Mouse (Mus musculus): ENCODE results near the gene Fgfr1op. TPM values are rescaled to one million over a fixed set of nuclear protein-coding genes. Genes with fewer than 3 reads are reported as not detected.

Gene Fgfr1op
- 45.0 TPM for polyA plus RNA-seq (2015; fragmentation: Illumina TruSeq; extraction: RNeasy Lipid Tissue Mini Kit (QIAGEN cat#74804); ENCODE audit: insufficient read depth, low replicate concordance)

GRCm38 (mm10) chr17:8164701-8165607 lies at the start of gene Fgfr1op:
Gene Fgfr1op, plus strand, starts transcription at chr17:8165501.

GRCm38 (mm10) chr17:8147439-8148316 lies 17.6 kb upstream of the Fgfr1op start, which contains the start of the genes Gm49673 and Rnaset2a:
Gene Gm49673, minus strand, starts transcription at chr17:8147788.
Gene Rnaset2a, minus strand, starts transcription at chr17:8148097.

DNA sequence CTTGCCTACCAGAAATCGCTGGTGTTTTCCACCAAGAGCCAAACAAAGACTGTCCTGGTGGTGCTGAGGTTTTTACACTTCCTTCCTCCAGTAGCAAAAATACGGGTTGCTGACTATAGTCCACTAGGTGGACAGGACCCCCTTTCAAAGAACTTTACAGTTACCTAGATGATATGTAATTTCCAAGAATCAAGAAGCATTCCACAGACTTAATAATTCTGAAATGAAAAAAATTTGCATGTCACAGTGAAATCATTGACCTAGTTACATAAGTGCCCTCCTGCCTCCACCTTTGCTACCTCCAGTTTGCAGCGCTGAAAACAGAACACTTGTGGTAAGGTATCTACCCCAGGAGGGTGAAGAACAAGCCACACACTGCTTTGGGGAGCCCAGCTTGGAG lies 70.4 kb downstream of the Fgfr1op start, which contains the start of gene Ccr6:
Gene Ccr6, plus strand, starts transcription at position 301 of the 400 bp plus-strand sequence.

Other genes starting within 250 kb of the Fgfr1op start
- gene Tagap, start 239.5 kb upstream of the Fgfr1op start, polyA plus RNA-seq (2015; fragmentation: Illumina TruSeq; extraction: RNeasy Lipid Tissue Mini Kit (QIAGEN cat#74804); ENCODE audit: insufficient read depth, low replicate concordance), result 47.0 TPM
- gene Rsph3a, start 219.9 kb upstream of the Fgfr1op start, polyA plus RNA-seq (2015; fragmentation: Illumina TruSeq; extraction: RNeasy Lipid Tissue Mini Kit (QIAGEN cat#74804); ENCODE audit: insufficient read depth, low replicate concordance), result 24.1 TPM
- gene Gm49673, start 17.7 kb upstream of the Fgfr1op start, polyA plus RNA-seq (2015; fragmentation: Illumina TruSeq; extraction: RNeasy Lipid Tissue Mini Kit (QIAGEN cat#74804); ENCODE audit: insufficient read depth, low replicate concordance), result 0.46 TPM
- 32.0 TPM for gene Rnaset2a, start 17.4 kb upstream of the Fgfr1op start, polyA plus RNA-seq (2015; fragmentation: Illumina TruSeq; extraction: RNeasy Lipid Tissue Mini Kit (QIAGEN cat#74804); ENCODE audit: insufficient read depth, low replicate concordance)
- 85.7 TPM for gene Ccr6, start 70.5 kb downstream of the Fgfr1op start, polyA plus RNA-seq (2015; fragmentation: Illumina TruSeq; extraction: RNeasy Lipid Tissue Mini Kit (QIAGEN cat#74804); ENCODE audit: insufficient read depth, low replicate concordance)
- gene Mpc1, start 117.4 kb downstream of the Fgfr1op start, polyA plus RNA-seq (2015; fragmentation: Illumina TruSeq; extraction: RNeasy Lipid Tissue Mini Kit (QIAGEN cat#74804); ENCODE audit: insufficient read depth, low replicate concordance), result 152 TPM
- 131 TPM for gene Sft2d1, start 145.6 kb downstream of the Fgfr1op start, polyA plus RNA-seq (2015; fragmentation: Illumina TruSeq; extraction: RNeasy Lipid Tissue Mini Kit (QIAGEN cat#74804); ENCODE audit: insufficient read depth, low replicate concordance)
- gene Prr18, start 172.0 kb downstream of the Fgfr1op start, polyA plus RNA-seq (2015; fragmentation: Illumina TruSeq; extraction: RNeasy Lipid Tissue Mini Kit (QIAGEN cat#74804); ENCODE audit: insufficient read depth, low replicate concordance), result 0.29 TPM
- gene T2, start 190.5 kb downstream of the Fgfr1op start, polyA plus RNA-seq (2015; fragmentation: Illumina TruSeq; extraction: RNeasy Lipid Tissue Mini Kit (QIAGEN cat#74804); ENCODE audit: insufficient read depth, low replicate concordance), result not detected